Mouse (Mus musculus): ENCODE measurements around the gene Lama5.

DNA sequence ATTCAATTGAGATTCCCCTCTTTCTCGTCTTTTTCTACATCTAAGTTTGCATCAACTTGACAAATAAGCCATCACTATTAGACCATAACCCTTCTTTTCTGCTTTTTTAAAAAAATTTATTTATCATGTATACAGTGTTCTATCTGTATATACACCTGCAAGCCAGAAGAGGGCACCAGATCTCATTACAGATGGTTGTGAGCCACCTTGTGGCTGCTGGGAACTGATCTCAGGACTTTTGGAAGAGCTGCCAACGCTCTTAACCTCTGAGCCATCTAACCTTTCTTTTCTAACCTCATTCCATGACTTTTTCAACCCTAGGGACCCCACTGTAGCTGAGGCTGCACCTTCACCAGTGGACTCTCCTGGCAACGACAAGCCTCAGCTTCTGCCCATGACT lies 13.4 kb downstream of the Lama5 start:
- TF ChIP-seq POLR2A (IDR thresholded peaks at IDR 0.05; ENCODE audit: low read depth, low read length): no peak
- no peak for TF ChIP-seq CTCF (conservative IDR thresholded peaks at IDR 0.05; ENCODE audit: insufficient read depth, insufficient read length, low read depth, low read length)
